Mouse (Mus musculus): ENCODE results near the gene Hexb. TPM values are rescaled to one million over a fixed set of nuclear protein-coding genes. Genes with fewer than 3 reads are reported as not detected.
A peak's percentile ranks its signal among the peaks of the same experiment; 100 is the strongest.

Gene Hexb
- polyA plus RNA-seq (2015; fragmentation: Nextera tagmentation; extraction: Ambion mirVana) = 93.1 and 94.7 TPM in 2 replicates

GRCm38 (mm10) chr13:97197932-97198562 is at the start of gene Hexb:
TSS of gene Hexb (minus strand) at chr13:97198357.
- Histone ChIP-seq H3K4me1 (replicated peaks) (no peaks in the 10 kb centered on the region), H3K27ac (peak within 1 kb of the TSS; percentile 91), H3K36me3 (no peaks in the 10 kb centered on the region), H3K9ac (peak within 1 kb of the TSS; percentile 72), H3K4me2 (replicated peaks) (peak within 1 kb of the TSS; percentile 94), H3K27me3 (replicated peaks) (no peaks in the 10 kb centered on the region), H3K9me3 (no peaks in the 10 kb centered on the region), H3K4me3 (replicated peaks) (peak within 1 kb of the TSS; percentile 82)
- under 1% methylated on average over 45 of the region's 45 CpGs for WGBS
- ATAC-seq = peak; percentile 98

DNA sequence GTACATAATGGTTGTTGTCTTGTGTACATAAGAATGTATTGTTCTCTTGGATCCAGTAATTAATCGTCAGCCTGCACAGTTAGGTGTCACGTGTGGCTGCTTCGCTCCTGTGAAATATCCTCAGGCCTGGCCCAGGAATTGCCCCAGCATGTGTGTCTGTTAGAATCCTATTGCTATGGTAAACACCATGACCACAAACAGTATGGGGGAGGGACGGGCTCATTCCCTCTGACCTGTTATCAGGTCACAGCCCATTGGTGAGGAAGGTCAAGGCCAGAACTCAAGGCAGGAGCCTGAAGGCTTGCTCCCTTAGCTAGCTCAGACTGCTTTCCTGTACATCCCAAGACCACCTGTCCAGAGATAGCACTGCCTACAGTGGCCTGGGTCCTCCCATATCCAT is 49.6 kb upstream of the Hexb start:
- no peak for ATAC-seq
- peaks cover 37% of the 10 kb centered on the region for H3K4me1 ChIP-seq (replicated peaks)

GRCm38 (mm10) chr13:97246217-97246616 is 48.1 kb upstream of the Hexb start:
- Histone ChIP-seq H3K9ac (no peak overlapping the region), H3K27ac (no peak overlapping the region), H3K27me3 (replicated peaks) (no peaks in the 10 kb centered on the region), H3K9me3 (no peaks in the 10 kb centered on the region), H3K36me3 (peaks cover 30% of the 10 kb centered on the region; the same call in 1 of the 2 replicates), H3K4me1 (replicated peaks) (peaks cover 41% of the 10 kb centered on the region), H3K4me2 (replicated peaks) (no peak overlapping the region), H3K4me3 (replicated peaks) (no peak overlapping the region)
- WGBS = 88% methylated on average over 16 of the region's 16 CpGs
- no peak for ATAC-seq

More for the DNA sequence above, 49.6 kb upstream of the Hexb start:
- 75% methylated on average over 4 of the region's 4 CpGs for WGBS
- Histone ChIP-seq H3K9me3 (no peaks in the 10 kb centered on the region), H3K9ac (no peak overlapping the region), H3K27ac (no peak overlapping the region), H3K4me2 (replicated peaks) (no peak overlapping the region), H3K27me3 (replicated peaks) (no peaks in the 10 kb centered on the region), H3K36me3 (peaks cover 30% of the 10 kb centered on the region; the same call in 1 of the 2 replicates), H3K4me3 (replicated peaks) (no peak overlapping the region)

GRCm38 (mm10) chr13:97245157-97245556 is 47.0 kb upstream of the Hexb start:
- no peaks in the 10 kb centered on the region for H3K27me3 ChIP-seq (replicated peaks)
- H3K4me3 ChIP-seq (replicated peaks) = no peak overlapping the region
- H3K9ac ChIP-seq = no peak overlapping the region
- no peak for ATAC-seq
- H3K4me2 ChIP-seq (replicated peaks) = no peak overlapping the region
- H3K9me3 ChIP-seq = no peaks in the 10 kb centered on the region
- no peak overlapping the region for H3K27ac ChIP-seq
- 90% methylated on average over 12 of the region's 12 CpGs for WGBS
- peaks cover 45% of the 10 kb centered on the region for H3K4me1 ChIP-seq (replicated peaks)
- peaks cover 27% of the 10 kb centered on the region; the same call in 1 of the 2 replicates for H3K36me3 ChIP-seq

GRCm38 (mm10) chr13:97244712-97245105 is 46.6 kb upstream of the Hexb start:
- Histone ChIP-seq H3K4me2 (replicated peaks) (peak overlapping the region; percentile 92), H3K9ac (no peak overlapping the region), H3K4me1 (replicated peaks) (peaks cover 47% of the 10 kb centered on the region), H3K27ac (no peak overlapping the region), H3K4me3 (replicated peaks) (no peak overlapping the region), H3K9me3 (no peaks in the 10 kb centered on the region), H3K36me3 (peaks cover 27% of the 10 kb centered on the region; the same call in 1 of the 2 replicates), H3K27me3 (replicated peaks) (no peaks in the 10 kb centered on the region)
- ATAC-seq = no peak
- WGBS = 75% methylated on average over 11 of the region's 11 CpGs

- Histone ChIP-seq H3K9ac (no peak overlapping the region), H3K4me3 (replicated peaks) (peak overlapping the region; percentile 84), H3K4me1 (replicated peaks) (peaks cover 49% of the 10 kb centered on the region), H3K9me3 (no peaks in the 10 kb centered on the region), H3K27me3 (replicated peaks) (no peaks in the 10 kb centered on the region), H3K27ac (no peak overlapping the region), H3K4me2 (replicated peaks) (peak overlapping the region; percentile 92), H3K36me3 (peaks cover 23% of the 10 kb centered on the region; the same call in 1 of the 2 replicates)
- no peak for ATAC-seq
- WGBS = 39% methylated on average over 15 of the region's 15 CpGs
Observed at GRCm38 (mm10) chr13:97243962-97244711, 46.0 kb upstream of the Hexb start.

DNA sequence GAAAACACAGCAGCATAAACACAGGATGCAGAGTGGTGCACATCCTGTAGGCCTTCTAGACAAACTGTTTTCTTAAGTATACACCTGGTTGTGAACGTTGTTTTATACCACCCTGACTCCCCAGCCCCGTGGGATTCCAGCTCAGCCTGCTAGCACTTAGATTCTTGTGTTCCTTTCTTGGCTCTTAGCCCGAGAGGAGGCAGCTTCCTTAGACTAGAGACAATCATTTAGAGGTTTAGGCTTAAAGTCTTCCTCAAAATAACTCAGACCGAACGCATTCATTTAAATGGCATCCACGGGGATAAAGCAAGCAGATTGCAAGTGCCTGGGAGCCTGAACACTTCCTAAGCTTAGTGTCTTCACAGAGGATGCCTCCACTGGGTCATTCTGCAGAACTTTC is 44.6 kb upstream of the Hexb start:
- peaks cover 45% of the 10 kb centered on the region for H3K4me1 ChIP-seq (replicated peaks)
- 0 out of 2 replicates have a peak overlapping the region, but pooled peaks have one; percentile 11 for H3K27ac ChIP-seq
- 12% methylated on average over 6 of the region's 6 CpGs for WGBS

GRCm38 (mm10) chr13:97241787-97242280 is 43.7 kb upstream of the Hexb start:
- H3K9ac ChIP-seq = peak overlapping the region; percentile 94
- peak overlapping the region; percentile 84 for H3K4me3 ChIP-seq (replicated peaks)
- H3K4me1 ChIP-seq (replicated peaks) = peaks cover 42% of the 10 kb centered on the region
- peak overlapping the region; percentile 95 for H3K27ac ChIP-seq
- no peaks in the 10 kb centered on the region for H3K27me3 ChIP-seq (replicated peaks)
- peak overlapping the region; percentile 92 for H3K4me2 ChIP-seq (replicated peaks)
- H3K36me3 ChIP-seq = peaks cover 14% of the 10 kb centered on the region; the same call in 1 of the 2 replicates
- no peak for ATAC-seq
- H3K9me3 ChIP-seq = no peaks in the 10 kb centered on the region
- WGBS = under 1% methylated on average over 20 of the region's 20 CpGs

More for the DNA sequence above, 44.6 kb upstream of the Hexb start:
- Histone ChIP-seq H3K36me3 (peaks cover 18% of the 10 kb centered on the region; the same call in 1 of the 2 replicates), H3K4me2 (replicated peaks) (peak overlapping the region; percentile 92), H3K9me3 (no peaks in the 10 kb centered on the region), H3K27me3 (replicated peaks) (no peaks in the 10 kb centered on the region), H3K4me3 (replicated peaks) (peak overlapping the region; percentile 84), H3K9ac (peak overlapping the region; percentile 94)
- no peak for ATAC-seq

- Histone ChIP-seq H3K27me3 (replicated peaks) (no peaks in the 10 kb centered on the region), H3K9me3 (no peaks in the 10 kb centered on the region), H3K4me3 (replicated peaks) (peak within 1 kb of the TSS; percentile 84), H3K9ac (peak within 1 kb of the TSS; percentile 94), H3K27ac (peak within 1 kb of the TSS; percentile 98), H3K36me3 (peaks cover 11% of the 10 kb centered on the region; the same call in 1 of the 2 replicates), H3K4me1 (replicated peaks) (peaks cover 42% of the 10 kb centered on the region), H3K4me2 (replicated peaks) (peak within 1 kb of the TSS; percentile 92)
- peak; percentile 92 for ATAC-seq
- 1% methylated on average over 87 of the region's 89 CpGs for WGBS
Observed at GRCm38 (mm10) chr13:97240965-97241786, 43.0 kb upstream of the Hexb start, which contains the start of gene Enc1. TSS of gene Enc1 (plus strand) at chr13:97241105.

- H3K9ac ChIP-seq = peak overlapping the region; percentile 71
- ATAC-seq = peak; percentile 62
- no peaks in the 10 kb centered on the region for H3K9me3 ChIP-seq
- peak overlapping the region; percentile 84 for H3K4me3 ChIP-seq (replicated peaks)
- peak overlapping the region; percentile 92 for H3K4me2 ChIP-seq (replicated peaks)
- WGBS = under 1% methylated on average over 36 of the region's 36 CpGs
- peak overlapping the region; percentile 98 for H3K27ac ChIP-seq
- no peaks in the 10 kb centered on the region for H3K27me3 ChIP-seq (replicated peaks)
- peaks cover 38% of the 10 kb centered on the region for H3K4me1 ChIP-seq (replicated peaks)
- 0 out of 2 replicates have a peak, but pooled peaks cover 5% of the 10 kb centered on the region for H3K36me3 ChIP-seq
Observed at GRCm38 (mm10) chr13:97240279-97240964, 42.3 kb upstream of the Hexb start.
